Mouse (Mus musculus) hindbrain, embryonic 16.5 days (tissue): ENCODE measurements at regions not wholly inside any gene's neighbourhood (a gene's known extent, or its start where the extent isn't known, plus 50 kb on each side); places are given as distances from the start of the nearest gene placed in this dataset.

Source experiments
- ATAC-seq: fragments of 200-750 bp; cut with Nextera tagmentation; 2 replicates; pipeline ENCODE4 v1.8.0; 2017; ENCODE audit warnings: moderate TSS enrichment, moderate library complexity
- H3K27ac ChIP-seq: fragments of 300-500 bp; sonication (generic); 2 replicates; pipeline ENCODE4 v1.5.1; 2014; ENCODE audit warnings: low read depth, mild to moderate bottlenecking, control low read depth, low read length, moderate library complexity
- H3K27me3 ChIP-seq: fragments of 300-500 bp; sonication (generic); replicated peaks from 2 replicates; pipeline ENCODE4 v1.6.1; 2014; ENCODE audit warnings: low read length; ENCODE audit not compliant: control insufficient read depth, insufficient read depth
- H3K36me3 ChIP-seq: fragments of 300-500 bp; sonication (generic); 2 replicates; pipeline ENCODE4 v1.6.1; 2014; ENCODE audit warnings: mild to moderate bottlenecking, low read length, moderate library complexity, mixed read lengths; ENCODE audit not compliant: control insufficient read depth, insufficient read depth
- H3K4me1 ChIP-seq: fragments of 300-500 bp; sonication (generic); 2 replicates; pipeline ENCODE4 v1.6.1; 2014; ENCODE audit warnings: low read depth, low read length; ENCODE audit not compliant: control insufficient read depth, insufficient read depth
- H3K4me2 ChIP-seq: fragments of 300-500 bp; sonication (generic); 2 replicates; pipeline ENCODE4 v1.6.1; 2014; ENCODE audit warnings: mild to moderate bottlenecking, low read length, control low read depth, moderate library complexity
- H3K4me3 ChIP-seq: fragments of 300-500 bp; sonication (generic); 2 replicates; pipeline ENCODE4 v1.5.1; 2014; ENCODE audit warnings: mild to moderate bottlenecking, low read length, control low read depth, moderate library complexity
- H3K9ac ChIP-seq: fragments of 300-500 bp; sonication (generic); 2 replicates; pipeline ENCODE4 v1.6.1; 2014; ENCODE audit warnings: low read depth, mild to moderate bottlenecking, control low read depth, low read length, moderate library complexity
- H3K9me3 ChIP-seq: fragments of 300-500 bp; sonication (generic); 2 replicates; pipeline ENCODE4 v1.6.1; 2014; ENCODE audit warnings: mild to moderate bottlenecking, low read length, moderate library complexity; ENCODE audit not compliant: control insufficient read depth
- WGBS: fragments of 180-500 bp; shearing (Covaris S2); extraction: QIAGEN DNeasy Blood & Tissue Kit; methylation state at CpG from one replicate; pipeline ENCODE4 v1.1.7; 2014; 5-methylcytosine and 5-hydroxymethylcytosine counted together

DNA sequence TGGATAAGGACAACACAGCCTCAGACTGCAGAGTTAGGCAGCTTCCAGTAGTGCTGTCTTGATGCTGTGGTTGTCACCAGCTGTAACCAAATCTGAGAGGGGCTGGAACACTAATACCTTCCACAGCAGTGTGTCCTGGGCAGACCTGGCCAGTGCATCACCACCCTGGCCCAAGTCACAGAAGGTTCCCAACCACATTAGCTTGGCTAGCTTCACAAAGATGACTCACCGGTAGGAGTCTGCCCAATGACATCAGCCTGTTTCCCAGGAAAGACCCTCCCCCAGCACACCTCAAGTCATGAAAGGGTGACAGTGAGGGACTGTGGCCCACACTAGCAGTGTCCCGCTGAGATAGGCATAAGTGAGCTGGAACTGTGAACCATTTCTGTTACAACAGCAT lies 75.5 kb upstream of the Gsc start:
- WGBS: 100% methylated on average over 2 of the region's 2 CpGs
- Histone ChIP-seq H3K27me3 (no peaks in the 10 kb centered on the region), H3K4me2 (no peak overlapping the region), H3K36me3 (no peaks in the 10 kb centered on the region), H3K9me3 (no peaks in the 10 kb centered on the region), H3K9ac (no peak overlapping the region), H3K4me1 (no peaks in the 10 kb centered on the region), H3K27ac (no peak overlapping the region), H3K4me3 (no peak overlapping the region)
- ATAC-seq: no peak

DNA sequence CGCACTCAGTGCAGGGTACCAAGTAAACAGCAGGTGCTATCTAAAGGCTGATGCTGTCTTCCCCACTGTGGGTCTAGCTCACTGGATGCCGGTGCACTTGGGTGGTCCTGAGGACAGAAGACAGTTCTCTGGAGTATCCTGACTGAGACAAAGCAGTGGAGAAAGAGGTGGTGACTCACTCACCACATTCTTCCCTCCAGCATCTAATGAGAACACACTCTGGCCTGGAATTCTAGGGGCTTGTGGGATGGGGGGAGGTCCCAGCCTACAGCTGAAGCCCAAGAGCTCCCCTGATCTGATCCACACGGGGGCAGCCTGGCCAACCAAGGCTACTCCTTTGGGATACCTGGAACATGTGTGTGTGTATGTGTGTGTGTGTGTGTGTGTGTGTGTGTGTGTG lies 74.4 kb upstream of the Gsc start:
- Histone ChIP-seq H3K4me2 (no peak overlapping the region), H3K9me3 (no peaks in the 10 kb centered on the region), H3K27ac (no peak overlapping the region), H3K4me1 (no peaks in the 10 kb centered on the region), H3K27me3 (no peaks in the 10 kb centered on the region), H3K4me3 (no peak overlapping the region), H3K36me3 (no peaks in the 10 kb centered on the region), H3K9ac (no peak overlapping the region)
- no peak for ATAC-seq
- 82% methylated on average over 3 of the region's 3 CpGs for WGBS

DNA sequence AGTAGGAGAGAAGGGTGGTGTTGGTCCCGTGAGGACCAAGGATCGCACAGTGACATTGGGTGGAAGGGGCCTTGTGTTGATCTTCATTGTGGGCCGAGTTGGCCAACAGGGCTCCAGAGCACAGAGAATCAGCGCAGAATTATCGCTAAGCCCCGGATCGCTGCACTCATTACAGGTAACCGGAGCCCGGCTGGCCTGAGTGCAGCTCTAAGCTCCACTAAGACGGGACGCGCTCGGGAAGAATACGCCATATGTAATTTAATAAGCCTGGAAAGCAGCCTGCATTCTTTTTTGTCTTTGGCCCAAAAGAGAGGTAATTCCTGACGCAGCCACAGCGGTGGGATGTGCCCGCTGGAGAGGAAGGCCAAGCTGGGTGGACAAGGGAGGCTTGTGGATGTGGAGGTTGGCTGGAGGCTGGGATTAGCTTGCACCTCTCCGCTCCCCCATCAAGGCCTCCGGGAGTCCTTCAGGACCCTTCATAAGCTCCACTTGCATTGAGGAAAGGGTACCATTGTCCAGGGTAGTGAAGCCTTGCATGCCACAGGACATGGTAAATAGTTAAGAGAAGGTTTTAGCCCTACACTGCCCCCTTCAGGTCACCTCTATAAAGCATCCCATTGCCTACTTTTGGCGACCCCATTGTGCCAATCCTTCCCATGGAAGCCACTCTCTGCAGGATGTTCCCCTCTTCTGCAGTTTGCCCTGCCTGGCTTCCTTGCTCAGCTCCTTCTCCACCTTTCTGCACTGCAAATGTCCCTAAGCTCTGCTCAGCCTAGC lies 73.1 kb upstream of the Gsc start:
- no peaks in the 10 kb centered on the region for H3K9me3 ChIP-seq
- no peaks in the 10 kb centered on the region for H3K4me1 ChIP-seq
- H3K36me3 ChIP-seq: no peaks in the 10 kb centered on the region
- H3K9ac ChIP-seq: no peak overlapping the region
- H3K4me2 ChIP-seq: no peak overlapping the region
- no peak overlapping the region for H3K27ac ChIP-seq
- ATAC-seq: no peak
- no peaks in the 10 kb centered on the region for H3K27me3 ChIP-seq
- H3K4me3 ChIP-seq: no peak overlapping the region
- WGBS: 86% methylated on average over 20 of the region's 20 CpGs

DNA sequence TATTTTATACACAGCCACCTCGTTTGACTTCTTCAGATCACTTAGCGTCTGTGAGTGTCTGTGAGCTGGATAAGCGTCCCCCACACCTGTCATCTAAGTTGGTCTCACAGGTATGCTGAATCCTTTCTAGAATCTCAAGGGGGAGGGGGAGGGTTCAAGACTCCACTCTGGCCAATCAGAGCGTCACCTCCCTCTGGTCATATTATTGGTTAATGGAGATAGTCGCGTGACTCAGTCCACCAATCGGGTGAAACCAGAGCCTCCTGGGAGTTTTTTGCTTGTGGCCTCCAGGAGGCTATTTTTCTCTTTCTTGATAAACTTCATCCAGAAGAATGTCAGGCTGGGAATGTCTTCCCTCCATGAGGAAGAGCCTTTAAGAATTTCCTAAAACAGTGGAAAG lies 66.8 kb upstream of the Gsc start:
- Histone ChIP-seq H3K4me3 (no peak overlapping the region), H3K27me3 (no peaks in the 10 kb centered on the region), H3K9ac (no peak overlapping the region), H3K27ac (no peak overlapping the region), H3K36me3 (no peaks in the 10 kb centered on the region), H3K4me2 (no peak overlapping the region), H3K9me3 (no peaks in the 10 kb centered on the region), H3K4me1 (no peaks in the 10 kb centered on the region)
- no peak for ATAC-seq
- 96% methylated on average over 7 of the region's 7 CpGs for WGBS

DNA sequence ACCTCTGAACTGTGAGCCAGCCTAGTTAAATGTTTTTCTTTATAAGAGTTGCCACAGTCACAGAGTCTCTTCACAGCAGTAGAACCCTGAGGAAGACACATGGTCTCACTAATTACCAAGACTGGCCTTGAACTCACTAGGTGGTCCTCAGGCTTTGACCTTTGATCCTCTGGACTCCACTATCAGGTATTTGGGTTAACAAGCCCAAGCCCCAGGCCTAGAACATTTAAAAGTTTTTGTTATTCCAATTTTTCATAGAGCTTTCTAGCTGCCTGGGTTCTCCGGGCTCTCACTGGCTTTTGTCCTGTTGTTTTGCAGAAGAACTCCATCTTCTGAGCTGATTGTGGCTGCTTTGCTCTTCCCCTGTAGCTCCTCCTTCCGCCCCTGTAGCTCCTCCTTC lies 65.3 kb upstream of the Gsc start:
- H3K36me3 ChIP-seq: no peaks in the 10 kb centered on the region
- no peak overlapping the region for H3K9ac ChIP-seq
- H3K4me1 ChIP-seq: no peaks in the 10 kb centered on the region
- no peak overlapping the region for H3K27ac ChIP-seq
- ATAC-seq: no peak
- WGBS: 94% methylated on average over 2 of the region's 2 CpGs
- no peak overlapping the region for H3K4me2 ChIP-seq
- H3K9me3 ChIP-seq: no peaks in the 10 kb centered on the region
- H3K27me3 ChIP-seq: no peaks in the 10 kb centered on the region
- H3K4me3 ChIP-seq: no peak overlapping the region

DNA sequence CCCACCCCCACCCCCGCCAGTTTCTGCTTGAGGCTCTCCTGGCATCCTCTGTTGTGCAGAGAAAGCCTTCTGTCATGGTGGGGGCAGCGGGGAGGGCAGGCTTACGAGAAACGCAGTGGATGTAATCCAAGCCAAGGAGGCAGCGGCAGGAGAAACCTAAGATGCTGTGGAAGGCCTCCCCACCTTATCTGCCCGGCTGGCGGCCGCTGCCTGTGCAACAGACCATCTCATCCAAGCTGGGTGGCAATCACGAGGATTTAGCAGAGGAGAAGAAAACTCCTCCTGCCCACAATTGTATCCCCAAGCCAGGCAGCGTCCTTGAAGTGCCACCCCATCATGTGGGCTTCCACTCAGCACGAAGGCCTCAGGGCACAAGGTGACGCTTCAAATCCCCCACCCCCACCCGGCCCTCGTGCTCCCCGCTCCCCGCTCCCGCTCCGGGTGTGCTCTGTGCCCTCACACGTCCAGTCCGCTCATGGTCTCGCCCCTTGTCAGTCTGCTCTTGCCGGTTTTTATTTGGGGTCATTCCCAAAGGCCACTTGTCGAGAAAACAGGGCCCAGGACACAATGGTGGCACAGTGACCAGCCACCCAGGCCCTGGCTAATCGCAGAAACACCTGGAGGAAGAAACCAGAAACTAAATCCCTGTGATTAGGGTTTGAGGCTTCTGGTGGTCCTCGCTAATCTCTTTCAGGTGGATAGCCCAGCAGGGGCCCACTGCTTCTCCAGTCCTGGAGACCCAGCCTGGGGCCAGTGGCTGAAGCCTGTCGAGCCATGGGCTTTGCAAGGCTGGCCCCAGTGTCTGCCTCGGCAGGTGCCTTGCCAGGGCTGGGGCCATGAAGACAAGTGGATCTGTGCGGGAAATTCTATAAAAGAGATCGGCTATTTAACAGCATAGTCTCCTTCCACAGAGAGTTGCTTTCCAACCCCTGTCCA lies 58.6 kb upstream of the Gsc start:
- H3K9ac ChIP-seq: no peak overlapping the region
- ATAC-seq: no peak
- no peak overlapping the region for H3K27ac ChIP-seq
- 35% methylated on average over 29 of the region's 29 CpGs for WGBS
- no peaks in the 10 kb centered on the region for H3K9me3 ChIP-seq
- no peak overlapping the region for H3K4me3 ChIP-seq
- no peak overlapping the region for H3K4me2 ChIP-seq
- no peaks in the 10 kb centered on the region for H3K36me3 ChIP-seq
- H3K27me3 ChIP-seq: no peaks in the 10 kb centered on the region
- H3K4me1 ChIP-seq: no peaks in the 10 kb centered on the region

DNA sequence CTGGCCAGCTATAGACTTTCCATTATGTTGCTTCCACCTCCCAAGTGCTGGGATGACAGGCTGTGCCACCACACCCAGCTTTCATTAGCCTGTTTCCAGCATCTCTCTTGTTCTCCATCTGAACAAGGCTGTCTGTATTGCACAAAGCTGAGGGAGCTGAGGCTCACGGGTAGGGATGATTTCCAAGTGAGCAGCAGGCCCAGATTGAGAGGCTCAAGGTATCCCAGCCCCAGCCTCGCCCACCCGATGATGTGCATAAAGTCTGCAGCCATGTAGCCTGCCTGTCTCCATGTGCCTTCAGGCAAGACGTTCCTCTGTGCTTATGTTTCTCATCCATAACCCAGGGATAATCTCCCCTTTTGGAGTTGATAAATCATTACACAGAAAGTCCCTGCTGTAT lies 57.5 kb upstream of the Gsc start:
- Histone ChIP-seq H3K4me3 (no peak overlapping the region), H3K27me3 (no peaks in the 10 kb centered on the region), H3K4me2 (no peak overlapping the region), H3K9me3 (peaks cover 7% of the 10 kb centered on the region), H3K4me1 (no peaks in the 10 kb centered on the region), H3K9ac (no peak overlapping the region), H3K27ac (no peak overlapping the region), H3K36me3 (no peaks in the 10 kb centered on the region)
- no peak for ATAC-seq
- WGBS: 74% methylated on average over 4 of the region's 4 CpGs
